Mouse (Mus musculus) embryo, embryonic 10 days (tissue): Measurements from ENCODE around the gene Tas2r109.
"Not testable (repeated sequence)": the region's sequence is repeated elsewhere in the genome, so short reads cannot be mapped to it uniquely, and the experiment has no call there.

ENCODE experiments used
- DNase-seq: peaks from one replicate; pipeline ENCODE4 v3.0.0-alpha.2; 2015; ENCODE audit warnings: low spot score

The Tas2r109 gene

GRCm38 (mm10) chr6:132980865-132981264, at the start of gene Tas2r109:
Tas2r109 (minus strand) TSS chr6:132980965.
- no peak for DNase-seq

GRCm38 (mm10) chr6:132957819-132958218, 22.9 kb downstream of the Tas2r109 start, which contains the start of gene Tas2r131:
Tas2r131 (minus strand) TSS chr6:132957919.
- DNase-seq = no peak

- DNase-seq = no peak
Observed at GRCm38 (mm10) chr6:132950802-132951201, 30.0 kb downstream of the Tas2r109 start, which contains the start of gene Tas2r129. Tas2r129 (plus strand) TSS chr6:132951102.

GRCm38 (mm10) chr6:132941376-132941775, 39.4 kb downstream of the Tas2r109 start:
- DNase-seq = not testable (repeated sequence)
